Mouse (Mus musculus) kidney, postnatal 14 days (tissue): ENCODE data around the gene Nr2e1.

ENCODE experiments used
- DNase-seq: peaks from one replicate; pipeline ENCODE4 v3.0.0; 2022; ENCODE audit warnings: mixed read lengths

Nr2e1 gene

GRCm38 (mm10) chr10:42587961-42588750 lies 4.7 kb upstream of the Nr2e1 start:
- DNase-seq = no peak

- DNase-seq = no peak
These were observed 2.3 kb upstream of the Nr2e1 start for GRCm38 (mm10) chr10:42585596-42586305.

GRCm38 (mm10) chr10:42585156-42585555 lies 1.7 kb upstream of the Nr2e1 start:
- DNase-seq = no peak

- no peak for DNase-seq
These were observed 1.1 kb upstream of the Nr2e1 start for GRCm38 (mm10) chr10:42584436-42584983.

GRCm38 (mm10) chr10:42583902-42584435 lies 537 bp upstream of the Nr2e1 start:
- no peak for DNase-seq

- DNase-seq = no peak
These were observed 794 bp downstream of the Nr2e1 start for GRCm38 (mm10) chr10:42582566-42583110.

GRCm38 (mm10) chr10:42581694-42582565 lies 1.5 kb downstream of the Nr2e1 start:
- DNase-seq = no peak

GRCm38 (mm10) chr10:42580951-42581277 lies 2.5 kb downstream of the Nr2e1 start:
- no peak for DNase-seq

GRCm38 (mm10) chr10:42580131-42580950 lies 3.1 kb downstream of the Nr2e1 start:
- no peak for DNase-seq

- DNase-seq = no peak
These were observed 3.8 kb downstream of the Nr2e1 start for GRCm38 (mm10) chr10:42579475-42580130.

GRCm38 (mm10) chr10:42578698-42579474 lies 4.5 kb downstream of the Nr2e1 start:
- DNase-seq = no peak

GRCm38 (mm10) chr10:42578281-42578675 lies 5.2 kb downstream of the Nr2e1 start:
- no peak for DNase-seq

- no peak for DNase-seq
These were observed 5.7 kb downstream of the Nr2e1 start for GRCm38 (mm10) chr10:42577525-42578280.

GRCm38 (mm10) chr10:42574639-42575038 lies 8.8 kb downstream of the Nr2e1 start:
- no peak for DNase-seq

GRCm38 (mm10) chr10:42572971-42573370 lies 10.5 kb downstream of the Nr2e1 start:
- DNase-seq = no peak

- no peak for DNase-seq
These were observed 10.9 kb downstream of the Nr2e1 start for GRCm38 (mm10) chr10:42572567-42572966.

GRCm38 (mm10) chr10:42562272-42562671 lies 21.2 kb downstream of the Nr2e1 start:
- peak; percentile 39 for DNase-seq

GRCm38 (mm10) chr10:42559581-42560200 lies 23.7 kb downstream of the Nr2e1 start:
- DNase-seq = no peak

- DNase-seq = no peak
These were observed 36.9 kb downstream of the Nr2e1 start for GRCm38 (mm10) chr10:42546507-42546906.
